Mouse (Mus musculus): ENCODE results near the gene Enpp5.

Gene Enpp5

DNA sequence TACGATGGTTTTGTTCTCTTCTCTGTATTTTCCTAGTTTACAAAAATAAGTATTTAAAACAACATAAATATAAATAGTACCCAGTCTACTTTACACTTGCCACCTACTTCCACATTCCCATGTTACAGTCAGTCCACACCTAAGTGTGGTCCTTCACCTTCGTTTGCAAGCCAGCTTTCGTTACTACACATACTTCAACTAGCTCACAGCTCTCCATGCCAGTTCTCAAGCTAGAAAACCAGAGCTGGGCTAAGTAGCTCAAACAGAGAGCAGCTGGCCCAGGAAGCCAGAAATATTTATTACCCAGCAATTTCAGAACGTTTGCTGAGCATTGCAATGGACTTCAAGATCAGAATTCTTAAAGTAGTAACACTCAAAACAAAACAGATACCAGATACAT, 21.9 kb downstream of the Enpp5 start:
- no peak for DNase-seq

DNA sequence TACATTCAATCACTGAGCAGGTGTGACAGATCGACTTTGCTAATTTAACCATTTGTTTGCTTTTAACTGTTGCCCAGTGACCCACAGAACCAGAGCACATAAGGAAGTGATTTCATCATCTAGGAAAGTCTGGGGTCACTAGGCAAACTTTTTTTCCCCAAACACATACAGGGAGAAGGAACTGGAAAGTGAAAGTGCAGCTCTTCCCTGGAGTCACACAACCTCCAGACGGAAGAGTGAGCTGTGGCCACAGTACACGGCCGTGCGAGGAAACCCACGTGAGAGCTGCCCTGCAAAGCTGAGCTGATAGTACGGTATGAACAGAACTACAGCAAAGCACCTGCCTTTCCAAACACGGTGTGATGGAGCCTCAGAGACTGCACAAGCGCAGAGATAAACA, 22.3 kb downstream of the Enpp5 start:
- DNase-seq, result no peak

DNA sequence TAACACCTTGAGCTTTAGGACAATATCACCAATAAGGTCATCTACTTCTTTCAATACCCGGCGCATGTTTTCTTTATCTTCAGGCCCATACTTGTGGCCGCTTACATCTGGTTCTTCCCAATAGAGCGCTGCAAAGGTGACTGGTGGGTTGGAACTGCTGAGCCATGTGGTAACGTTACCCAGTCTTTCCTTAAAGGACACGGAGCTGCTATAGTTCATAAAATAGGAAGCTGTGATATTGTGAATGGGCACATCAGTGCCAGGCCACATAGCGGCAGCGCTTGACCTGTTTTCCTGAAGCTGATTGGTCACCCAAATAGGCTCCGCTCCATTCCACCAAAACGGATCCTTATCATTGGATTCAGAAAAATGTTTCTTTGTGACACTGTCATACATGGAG, 23.3 kb downstream of the Enpp5 start:
- no peak for DNase-seq

DNA sequence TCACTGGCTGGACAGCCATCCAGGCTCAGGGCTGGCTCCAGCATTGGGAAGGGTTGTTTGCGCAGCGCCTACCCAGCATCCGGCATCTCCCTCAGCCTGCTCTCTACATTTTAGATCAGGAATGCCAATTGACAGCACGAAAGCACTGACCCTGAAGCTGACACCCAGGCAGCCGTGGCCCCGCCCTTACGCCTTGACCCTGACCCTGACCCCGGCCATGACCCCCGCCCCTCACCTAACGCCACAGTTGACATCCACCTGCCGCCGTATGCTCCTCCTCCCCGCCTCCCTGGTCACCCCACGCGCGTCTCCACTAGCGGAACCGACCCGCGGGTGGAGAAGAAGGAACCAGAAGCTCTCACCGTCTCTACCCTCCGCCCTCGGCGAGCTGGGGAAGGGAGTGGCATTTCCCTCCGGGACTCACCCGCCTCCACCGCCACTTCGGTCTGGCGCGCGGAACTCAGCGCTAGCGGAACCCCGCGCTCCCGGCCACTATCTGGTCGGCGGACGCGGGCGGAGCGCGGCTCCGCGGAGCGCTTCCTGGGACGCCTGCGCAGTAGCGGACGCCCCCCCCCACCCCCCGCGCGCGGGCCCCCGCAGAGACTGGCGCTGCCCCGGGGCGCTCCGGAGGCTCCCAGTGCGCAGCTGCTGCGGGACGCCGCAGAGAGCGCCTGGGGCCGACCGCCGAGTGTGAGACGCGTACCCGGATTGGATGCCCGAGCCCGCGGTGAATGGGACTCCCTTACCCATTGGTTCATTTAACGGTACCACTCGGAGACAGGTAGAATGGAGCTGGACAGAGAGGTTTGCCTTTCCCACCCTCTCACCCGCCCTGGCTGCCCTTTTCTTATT, 26.9 kb downstream of the Enpp5 start, which contains the start of gene Enpp4:
Enpp4 (minus strand) TSS at position 523 of the 852 bp plus-strand sequence.
- peak; percentile 88 for DNase-seq

DNA sequence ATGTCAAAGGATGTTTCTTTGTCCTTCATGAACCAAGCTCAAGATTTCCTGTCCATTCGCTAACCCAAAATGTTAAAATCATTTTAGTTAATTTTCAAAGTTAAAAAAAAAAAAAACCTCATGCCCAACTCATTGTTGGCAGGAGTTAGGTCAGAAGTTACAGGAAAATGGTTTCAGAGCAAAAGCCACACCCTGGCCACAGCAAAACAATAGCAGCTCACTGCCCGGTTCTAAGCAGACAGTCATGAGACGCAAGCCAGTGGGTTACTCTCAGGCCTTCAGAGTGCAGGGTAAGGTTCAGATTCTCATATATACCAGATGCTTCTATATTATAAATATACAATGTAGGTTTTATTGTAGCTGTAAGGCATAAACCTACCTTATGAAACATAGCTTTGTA, 29.7 kb downstream of the Enpp5 start:
- no peak for DNase-seq

DNA sequence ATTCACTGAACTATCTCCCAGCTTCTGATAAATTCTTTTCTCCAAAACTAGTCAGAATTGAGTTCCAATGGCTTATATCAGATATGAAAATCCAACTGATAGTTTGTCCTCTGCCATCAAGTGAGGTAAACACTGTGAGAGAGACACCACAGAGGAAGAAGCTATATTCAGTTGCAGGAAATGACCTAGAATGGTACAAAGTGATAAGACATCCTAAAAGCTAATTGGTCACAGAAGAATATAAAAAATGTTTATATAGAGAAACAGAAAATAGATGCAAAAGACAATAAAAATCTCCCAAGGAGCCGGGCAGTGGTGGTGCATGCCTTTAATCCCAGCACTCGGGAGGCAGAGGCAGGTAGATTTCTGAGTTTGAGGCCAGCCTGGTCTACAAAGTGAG, 38.0 kb downstream of the Enpp5 start:
- no peak for DNase-seq

DNA sequence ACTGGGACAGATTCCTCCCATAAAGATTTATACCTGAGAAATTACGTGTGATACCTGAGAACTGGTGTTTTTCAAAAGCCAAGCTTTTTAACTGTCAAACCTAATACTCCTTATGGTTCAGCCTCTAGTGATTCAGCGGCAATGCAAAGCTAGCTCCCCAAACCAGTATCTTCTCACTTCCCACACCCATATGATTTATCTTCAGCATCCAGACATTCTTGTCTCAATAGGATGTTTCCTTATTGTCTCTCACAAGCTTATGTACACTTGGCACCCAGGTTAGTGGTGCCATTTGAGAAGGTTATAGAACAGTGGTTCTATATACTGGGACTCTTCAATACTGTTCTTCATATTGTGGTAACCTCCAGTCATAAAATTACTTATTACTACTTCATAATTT, 39.1 kb downstream of the Enpp5 start:
- no peak for DNase-seq

DNA sequence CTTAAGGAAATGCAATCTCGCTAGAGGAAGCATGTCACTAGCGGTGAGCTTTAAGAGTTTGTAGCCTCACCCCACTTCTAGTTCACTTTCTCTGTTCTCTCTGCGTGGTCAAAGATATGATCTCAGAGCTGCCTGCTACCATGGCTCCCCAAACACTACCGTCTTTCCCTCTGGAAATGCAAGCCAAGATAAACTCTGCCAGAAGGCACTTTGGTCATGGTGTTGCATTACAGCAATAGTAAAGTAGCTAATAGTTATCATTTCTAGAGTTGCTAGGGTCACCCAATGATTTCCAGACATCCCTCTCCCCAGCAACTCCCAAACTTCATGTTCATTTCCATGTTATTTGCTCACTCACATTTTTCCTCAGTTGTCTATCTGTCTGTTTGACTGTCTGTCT, 39.6 kb downstream of the Enpp5 start:
- no peak for DNase-seq

DNA sequence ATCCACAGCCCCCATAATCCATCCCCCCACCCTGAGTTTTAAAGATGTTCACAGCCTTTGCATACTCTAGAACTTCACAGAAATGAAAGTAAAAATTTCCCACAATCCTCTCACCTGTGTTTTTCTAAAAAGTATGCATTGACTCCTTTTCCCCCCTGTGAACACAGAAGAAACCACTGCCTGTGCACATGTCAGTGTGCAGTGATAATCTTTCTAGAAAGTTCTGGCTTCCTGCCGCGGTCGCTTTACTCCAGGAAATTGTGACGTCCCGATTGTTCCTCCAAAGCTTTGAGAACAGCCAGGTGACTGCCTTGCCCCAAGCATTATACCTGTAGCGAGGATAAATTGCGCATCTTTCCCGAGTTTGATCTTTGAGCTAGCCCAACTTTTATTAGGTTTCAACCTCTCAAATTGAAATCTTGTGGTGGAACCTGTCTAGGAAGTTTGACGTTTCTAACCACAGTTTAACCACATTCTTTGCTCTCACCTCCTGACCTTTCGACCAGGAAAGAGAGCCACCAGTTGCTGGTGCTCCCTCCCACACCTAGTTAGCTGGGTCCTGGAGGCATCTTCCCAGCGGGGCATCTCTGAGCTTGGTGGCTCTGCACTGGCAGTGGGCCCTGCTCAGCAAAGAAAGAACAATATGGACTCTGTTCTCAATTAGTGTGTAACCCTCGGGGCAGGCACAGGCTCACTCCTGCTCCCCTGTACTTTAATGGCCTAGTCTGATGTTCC, 42.9 kb downstream of the Enpp5 start:
- no peak for DNase-seq

DNA sequence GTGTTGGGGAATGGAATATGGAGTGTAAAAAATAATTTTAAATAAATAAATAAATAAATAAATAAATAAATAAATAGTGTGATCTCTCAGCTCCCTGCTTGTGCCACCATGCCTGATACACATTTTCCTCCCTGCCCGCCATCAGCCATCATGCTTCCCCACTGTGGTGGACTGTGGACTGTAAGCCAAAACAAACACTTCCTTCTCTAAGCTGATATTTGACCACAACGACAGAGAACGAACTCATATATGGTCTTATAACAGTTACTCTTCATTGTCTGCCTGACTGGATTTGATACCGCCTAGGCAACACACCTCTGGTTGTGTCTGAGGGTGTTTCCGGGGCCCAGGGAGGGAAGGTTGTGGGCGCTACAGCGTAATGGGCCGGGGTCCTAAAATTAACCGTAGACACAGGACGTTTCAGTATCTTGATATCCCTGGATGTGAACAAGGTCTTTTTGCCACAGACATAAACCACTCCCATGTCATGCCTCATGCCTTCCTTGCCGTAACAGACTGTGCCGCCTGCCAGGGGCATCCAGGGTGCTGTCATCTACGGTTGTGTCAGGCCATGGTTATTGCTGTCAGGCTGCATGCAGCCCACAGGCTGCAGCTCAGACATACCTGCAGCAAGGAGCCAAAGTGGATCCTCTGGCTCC, 50.6 kb downstream of the Enpp5 start:
- DNase-seq, result no peak

DNA sequence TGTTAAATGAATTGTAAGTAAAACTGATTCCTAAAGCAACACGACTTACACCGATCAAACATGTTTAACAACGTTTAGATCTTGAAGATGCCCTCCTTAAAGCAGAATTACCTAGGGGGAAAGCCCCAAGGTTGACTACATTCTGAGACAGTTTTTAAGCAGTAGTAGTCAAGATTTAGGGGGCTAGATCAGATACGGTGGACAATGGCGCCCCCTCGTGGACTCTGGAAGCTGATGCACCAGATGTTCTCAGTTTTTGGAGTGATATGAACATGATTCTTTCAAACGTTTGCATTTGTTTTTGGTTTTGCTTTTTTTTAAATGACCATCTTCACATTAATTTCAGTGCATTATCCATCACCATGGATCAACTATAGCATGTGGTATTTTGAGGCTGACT, 51.8 kb downstream of the Enpp5 start:
- DNase-seq, result peak; percentile 58 to 80

DNA sequence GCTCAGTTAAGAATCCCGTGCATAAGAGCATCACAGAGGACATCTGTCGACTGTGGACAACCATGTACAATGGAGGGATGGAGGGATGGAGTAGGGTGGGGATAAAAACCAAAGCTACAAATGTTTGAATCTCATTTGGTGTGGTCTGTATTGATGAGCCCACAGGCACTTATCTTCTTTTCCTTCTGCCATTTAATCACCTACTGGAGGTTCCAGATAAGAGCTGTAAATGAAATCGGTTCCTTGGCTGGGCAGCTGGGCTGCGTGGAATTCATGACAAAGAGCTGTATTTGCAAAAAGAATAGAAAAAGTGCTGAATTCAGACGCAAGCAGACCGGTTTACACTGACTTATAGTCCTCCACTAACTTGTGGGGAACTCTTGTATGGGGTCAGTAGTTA, 55.5 kb downstream of the Enpp5 start:
- DNase-seq, result no peak

DNA sequence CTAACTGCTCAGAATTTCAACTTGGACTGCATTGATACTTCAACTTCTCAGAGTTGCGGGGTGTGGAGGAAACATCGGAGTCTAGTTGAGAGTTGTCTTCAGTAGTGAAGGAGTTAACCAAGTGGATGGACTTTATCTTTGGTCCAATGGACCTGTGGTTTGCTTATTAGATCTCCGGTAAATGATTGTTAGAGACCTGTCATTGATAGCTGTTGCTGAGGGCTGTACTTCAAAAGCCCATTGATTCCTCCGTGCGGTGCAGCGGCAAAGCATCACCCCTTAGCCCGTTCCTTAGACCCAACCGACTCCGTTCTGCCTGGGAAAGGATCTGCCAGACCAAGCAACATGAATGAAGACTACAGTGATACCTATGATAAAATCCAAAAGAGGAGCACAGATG, 55.9 kb downstream of the Enpp5 start:
- no peak for DNase-seq

DNA sequence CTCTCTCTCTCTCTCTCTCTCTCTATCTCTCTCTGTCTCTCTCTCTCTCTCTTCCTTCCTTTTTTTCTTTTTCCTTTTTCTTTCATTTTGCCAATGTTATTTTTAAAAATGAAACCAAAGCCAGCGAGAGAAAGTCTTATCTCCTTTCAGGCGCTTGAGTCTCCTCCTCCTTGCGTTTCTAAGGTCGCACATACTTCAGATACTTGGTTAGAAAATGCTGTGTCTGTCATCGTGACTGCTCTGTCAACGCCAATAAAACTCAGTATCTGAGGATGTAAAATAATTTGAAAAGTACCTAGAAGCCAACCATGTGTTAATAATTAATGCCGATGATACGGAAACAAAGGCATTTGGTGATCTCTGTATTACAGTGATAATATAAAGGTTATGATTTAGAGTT, 57.4 kb downstream of the Enpp5 start:
- no peak for DNase-seq

Measured in cerebellum, postnatal 25 days (tissue).